Mouse (Mus musculus) olfactory bulb, adult 2 months (tissue): ENCODE data around the gene Krt86. TPM values are rescaled to one million over a fixed set of nuclear protein-coding genes. Genes with fewer than 3 reads are reported as not detected.

Experiments used
- H3K27ac ChIP-seq: fragments of 200-500 bp; 2 replicates; pipeline ENCODE4 v1.5.1; 2012; ENCODE audit warnings: low read depth, low read length; ENCODE audit not compliant: insufficient read depth
- H3K4me1 ChIP-seq: fragments of 200-500 bp; 2 replicates; pipeline ENCODE4 v1.6.1; 2012; ENCODE audit warnings: low read length; ENCODE audit not compliant: control insufficient read depth, insufficient read depth
- H3K4me3 ChIP-seq: fragments of 200-500 bp; 2 replicates; pipeline ENCODE4 v1.5.1; 2012; ENCODE audit warnings: mild to moderate bottlenecking, low read depth, low read length, moderate library complexity; ENCODE audit not compliant: insufficient read depth
- CTCF ChIP-seq: fragments of 200-500 bp; IDR thresholded peaks from 2 replicates; pipeline ENCODE4 v1.5.1; 2012; ENCODE audit warnings: low read depth, mild to moderate bottlenecking, low read length, moderate library complexity; ENCODE audit not compliant: insufficient read depth
- POLR2A ChIP-seq: fragments of 200-500 bp; IDR thresholded peaks from 2 replicates; pipeline ENCODE4 v1.6.1; 2012; ENCODE audit warnings: mild to moderate bottlenecking, low read depth, low read length, moderate library complexity; ENCODE audit not compliant: insufficient read depth
- WGBS: fragments of 180-500 bp; shearing (Covaris S2); methylation state at CpG from one replicate; pipeline ENCODE4 v1.1.7; 2018; 5-methylcytosine and 5-hydroxymethylcytosine counted together
- polyA plus RNA-seq: library from polyadenylated mRNA; stranded (reverse); fragments of >200 nt; gene quantifications from 2 replicates; pipeline ENCODE4 v1.2.4, GENCODE M21; 2012; ENCODE audit warnings: low replicate concordance; ENCODE audit not compliant: missing spikeins, insufficient read depth, insufficient read length

Gene Krt86
- polyA plus RNA-seq, 1 experiment = not detected

DNA sequence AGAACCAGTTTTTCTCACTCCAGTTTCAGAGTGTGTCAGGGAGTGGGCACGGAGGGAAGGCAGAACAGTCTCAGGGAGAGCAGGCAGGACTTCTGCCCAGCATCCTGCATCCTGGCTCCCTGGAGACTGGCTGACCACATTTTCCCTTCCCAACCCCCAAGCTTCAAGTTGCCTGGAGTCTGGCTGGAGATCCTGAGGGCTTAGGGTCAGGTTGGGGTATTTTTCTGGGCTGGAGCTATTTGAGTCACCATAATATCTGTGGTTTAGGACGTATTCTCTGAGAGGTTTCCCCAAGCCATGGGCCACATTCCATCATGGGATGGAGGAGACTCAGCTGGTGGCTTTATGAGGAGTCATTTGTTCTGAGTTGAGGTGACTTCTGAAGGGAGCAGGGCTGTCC, 18.0 kb upstream of the Krt86 start:
- 93% methylated on average over 2 of the region's 2 CpGs for WGBS
- TF ChIP-seq POLR2A (no peak), CTCF (no peak)

DNA sequence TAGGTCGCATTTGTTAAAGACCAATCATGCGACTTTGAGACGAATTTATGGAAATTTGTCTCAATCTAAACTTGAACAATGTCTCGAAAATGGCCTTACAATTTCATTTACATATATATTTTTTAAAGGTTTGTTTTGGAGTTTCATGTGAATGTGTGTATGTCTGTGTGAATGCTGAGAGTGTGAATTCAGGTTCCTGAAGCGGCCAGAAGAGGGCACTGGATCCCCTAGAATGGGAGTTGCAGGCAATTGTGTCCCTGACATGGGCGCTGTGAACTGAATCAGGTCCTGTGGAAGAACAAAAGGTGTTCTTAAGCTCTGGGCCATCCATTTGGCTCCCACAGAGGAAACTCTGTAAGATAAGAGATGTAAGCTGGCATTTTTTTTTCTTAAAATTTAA, 17.4 kb upstream of the Krt86 start:
- H3K4me1 ChIP-seq = peaks cover 13% of the 10 kb centered on the region; the same call in 1 of the 2 replicates
- WGBS = 94% methylated on average over 6 of the region's 6 CpGs
- H3K27ac ChIP-seq = no peak overlapping the region
- H3K4me3 ChIP-seq = no peak overlapping the region
- TF ChIP-seq POLR2A (no peak), CTCF (no peak)

More for the DNA sequence above, 18.0 kb upstream of the Krt86 start:
- H3K27ac ChIP-seq = no peak overlapping the region
- H3K4me3 ChIP-seq = no peak overlapping the region
- peaks cover 13% of the 10 kb centered on the region; the same call in 1 of the 2 replicates for H3K4me1 ChIP-seq

DNA sequence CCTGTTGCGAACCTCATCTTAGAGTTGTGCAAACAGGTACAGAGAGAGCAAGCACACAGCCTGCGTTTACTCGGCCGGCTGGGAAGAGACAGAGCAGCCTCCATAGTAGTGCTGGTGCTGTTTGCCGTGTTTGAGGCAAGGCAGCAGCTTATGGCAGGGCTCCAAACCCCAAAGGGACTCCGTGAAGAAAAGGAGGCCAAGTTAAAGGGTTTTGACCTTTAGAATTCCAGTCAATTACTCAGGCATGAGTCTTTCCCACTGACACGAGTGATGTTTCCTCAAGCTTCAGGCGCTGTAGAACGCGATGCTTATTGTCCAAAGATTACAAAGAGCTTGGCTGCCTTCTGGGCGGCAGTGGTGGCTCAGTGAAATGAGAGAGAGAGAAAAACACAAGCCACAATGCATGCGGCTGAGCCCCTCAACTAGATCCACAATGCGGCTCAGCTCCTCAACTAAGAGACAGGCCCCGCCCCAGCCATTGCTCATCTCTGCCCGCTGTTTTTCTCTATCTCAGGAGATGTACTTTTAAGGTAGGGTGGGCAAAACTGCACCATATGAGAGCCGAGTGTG, 14.8 kb upstream of the Krt86 start:
- Histone ChIP-seq H3K27ac (no peak overlapping the region), H3K4me3 (no peak overlapping the region), H3K4me1 (peaks cover 8% of the 10 kb centered on the region; the same call in 1 of the 2 replicates)
- WGBS = 39% methylated on average over 16 of the region's 16 CpGs
- TF ChIP-seq POLR2A = no peak

DNA sequence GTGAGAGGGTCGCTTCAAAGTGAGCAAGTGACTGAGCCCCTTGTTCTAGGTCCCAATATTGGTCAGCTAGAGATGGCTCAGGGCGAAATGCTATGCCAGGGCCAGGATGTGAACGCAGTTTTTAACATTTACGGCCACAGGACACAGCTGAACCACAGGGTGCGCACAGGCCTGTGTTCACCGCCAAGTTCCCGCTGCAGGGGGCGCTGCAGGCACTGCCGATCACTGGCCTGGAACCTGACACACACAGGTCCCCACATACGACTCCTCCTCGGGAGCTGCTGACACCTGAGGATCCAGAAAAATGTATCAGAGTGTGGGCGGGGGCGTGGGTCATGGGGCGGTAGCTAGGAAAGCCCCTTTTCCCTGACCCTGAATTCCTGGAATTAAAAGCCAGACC, 14.0 kb upstream of the Krt86 start:
- H3K4me3 ChIP-seq = no peak overlapping the region
- TF ChIP-seq CTCF (no peak), POLR2A (no peak)
- 86% methylated on average over 14 of the region's 14 CpGs for WGBS
- H3K27ac ChIP-seq = no peak overlapping the region
- H3K4me1 ChIP-seq = peaks cover 7% of the 10 kb centered on the region; the same call in 1 of the 2 replicates

DNA sequence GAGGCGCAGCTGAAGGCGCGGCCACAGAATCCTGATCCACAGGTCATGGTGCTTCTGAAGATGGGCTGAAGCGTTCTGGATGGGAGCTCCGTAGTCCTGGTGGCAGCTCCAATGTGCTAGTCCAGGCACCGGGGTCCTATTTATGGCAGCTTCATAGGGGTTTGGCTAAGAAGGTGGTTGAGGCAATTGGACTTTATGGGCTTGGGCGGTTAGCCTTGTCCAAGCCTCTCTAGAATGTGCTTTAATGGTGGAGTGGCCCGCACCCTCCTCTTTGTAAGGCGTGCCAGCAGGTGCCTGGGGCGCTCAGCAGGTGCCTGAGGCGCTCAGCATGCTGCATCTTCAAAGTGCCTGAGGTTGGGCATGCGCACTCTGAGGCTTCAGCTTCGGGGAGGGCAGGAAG, 9.6 kb upstream of the Krt86 start, which contains the start of gene Krt81:
TSS of gene Krt81 (minus strand) at position 101 of the 400 bp plus-strand sequence.
- H3K4me3 ChIP-seq = no peak within 1 kb of the TSS
- no peak for TF ChIP-seq POLR2A
- TF ChIP-seq CTCF = no peak
- no peak within 1 kb of the TSS for H3K27ac ChIP-seq
- H3K4me1 ChIP-seq = peaks cover 2% of the 10 kb centered on the region; the same call in 1 of the 2 replicates
- WGBS = 93% methylated on average over 13 of the region's 13 CpGs

DNA sequence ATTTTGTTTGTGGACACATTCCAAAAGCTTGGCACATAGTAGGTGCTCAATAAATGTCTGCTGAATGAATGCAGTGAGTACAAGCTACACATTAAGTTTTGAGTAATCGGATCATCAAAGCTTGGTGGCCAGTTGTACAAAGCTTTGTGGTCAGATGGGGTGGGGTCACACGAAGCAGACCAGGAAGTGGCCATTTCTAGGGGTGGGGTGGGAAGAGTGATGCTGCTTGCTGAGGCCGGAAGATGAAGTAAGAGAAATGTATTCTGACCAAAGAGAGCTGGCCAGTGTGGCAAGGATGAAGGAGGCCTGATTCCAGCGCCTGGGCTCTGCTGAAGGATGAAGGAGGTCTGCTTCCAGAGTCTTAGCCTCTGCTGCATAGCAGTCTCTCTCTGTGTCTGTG, 4.2 kb upstream of the Krt86 start:
- Histone ChIP-seq H3K4me1 (no peaks in the 10 kb centered on the region), H3K4me3 (no peak overlapping the region), H3K27ac (no peak overlapping the region)
- WGBS = 89% methylated on average over 4 of the region's 4 CpGs
- no peak for TF ChIP-seq POLR2A
- TF ChIP-seq CTCF = no peak

DNA sequence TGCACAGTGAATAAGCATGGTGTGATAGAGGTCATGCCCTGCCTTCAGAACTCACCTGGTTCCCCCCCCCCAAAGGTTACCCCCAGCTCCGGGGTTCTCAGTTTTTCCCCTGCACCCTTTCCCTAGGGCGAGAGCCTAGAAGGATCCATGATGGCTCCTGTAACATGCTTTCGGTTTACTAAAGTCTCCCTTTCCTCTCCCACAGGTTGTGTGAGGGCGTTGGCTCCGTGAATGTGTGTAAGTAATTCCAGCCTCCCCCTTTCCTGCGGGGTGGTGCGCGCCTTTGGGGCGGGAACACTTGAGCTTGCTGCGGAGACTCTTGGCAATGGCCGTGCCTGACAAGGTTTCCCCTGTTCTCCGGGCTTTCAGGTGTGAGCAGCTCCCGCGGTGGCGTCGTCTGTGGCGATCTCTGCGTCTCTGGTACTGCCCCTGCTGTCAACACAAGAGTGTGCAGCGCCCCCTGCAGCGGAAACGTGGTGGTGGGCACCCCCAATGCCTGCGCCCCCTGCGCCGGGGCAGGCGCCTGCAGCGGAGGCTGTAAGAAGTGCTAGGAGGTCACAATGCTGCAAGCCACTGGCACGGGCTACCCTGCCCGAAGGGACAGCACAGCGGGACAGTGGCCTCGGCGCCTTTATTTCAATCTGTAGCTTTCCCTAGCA, 5.9 kb downstream of the Krt86 start:
- WGBS = 6% methylated on average over 31 of the region's 31 CpGs
- TF ChIP-seq POLR2A = no peak
- TF ChIP-seq CTCF = peak; percentile 57; the same call in 1 of the 2 replicates
- H3K27ac ChIP-seq = no peak overlapping the region
- peaks cover 10% of the 10 kb centered on the region for H3K4me1 ChIP-seq
- peak overlapping the region; percentile 15 for H3K4me3 ChIP-seq

DNA sequence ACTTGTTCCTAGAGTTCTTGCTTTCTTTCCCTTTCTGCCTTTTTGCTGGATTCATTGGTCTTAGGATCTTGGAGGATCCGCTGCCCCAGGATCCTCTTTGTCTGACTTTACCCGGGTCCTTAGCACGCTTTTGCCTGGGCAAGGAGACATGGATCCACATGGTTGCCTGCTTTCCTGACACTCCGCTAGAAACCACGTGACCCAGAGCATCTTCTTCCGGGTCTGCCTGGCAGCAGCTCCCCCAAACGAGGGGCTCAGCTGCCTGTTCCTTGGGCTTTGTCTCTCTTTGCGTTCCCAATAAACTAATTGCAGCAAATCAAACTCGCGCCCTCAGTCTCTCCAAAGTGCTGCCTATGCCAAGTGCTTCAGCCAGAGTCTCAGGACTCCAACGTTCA, 6.4 kb downstream of the Krt86 start:
- no peak overlapping the region for H3K27ac ChIP-seq
- peak overlapping the region; percentile 15; the same call in 1 of the 2 replicates for H3K4me3 ChIP-seq
- peaks cover 10% of the 10 kb centered on the region for H3K4me1 ChIP-seq
- no peak for TF ChIP-seq CTCF
- no peak for TF ChIP-seq POLR2A
- WGBS = 23% methylated on average over 11 of the region's 11 CpGs

DNA sequence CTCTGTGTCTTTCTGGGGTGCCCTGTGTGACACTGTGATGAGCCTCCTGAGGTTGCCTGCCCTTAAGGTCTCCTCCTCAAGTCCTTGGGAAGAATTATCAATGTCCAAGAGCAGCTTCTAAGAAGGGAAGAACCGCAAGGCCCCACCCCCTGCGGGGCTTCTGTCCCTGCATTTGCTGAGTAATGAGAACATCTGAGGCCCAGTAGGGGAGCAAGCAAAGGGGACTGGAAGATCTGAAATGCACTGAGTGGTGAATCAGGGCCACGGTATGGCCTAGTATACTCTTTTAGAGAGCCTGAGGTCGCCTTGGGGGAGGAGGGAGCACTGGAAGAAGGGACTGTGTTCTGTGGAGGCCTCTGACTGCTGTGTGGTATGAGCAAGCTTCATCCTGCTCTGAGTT, 8.8 kb downstream of the Krt86 start:
- Histone ChIP-seq H3K27ac (no peak overlapping the region), H3K4me1 (peaks cover 10% of the 10 kb centered on the region), H3K4me3 (no peak overlapping the region)
- TF ChIP-seq CTCF = no peak
- WGBS = 53% methylated on average over 4 of the region's 4 CpGs

DNA sequence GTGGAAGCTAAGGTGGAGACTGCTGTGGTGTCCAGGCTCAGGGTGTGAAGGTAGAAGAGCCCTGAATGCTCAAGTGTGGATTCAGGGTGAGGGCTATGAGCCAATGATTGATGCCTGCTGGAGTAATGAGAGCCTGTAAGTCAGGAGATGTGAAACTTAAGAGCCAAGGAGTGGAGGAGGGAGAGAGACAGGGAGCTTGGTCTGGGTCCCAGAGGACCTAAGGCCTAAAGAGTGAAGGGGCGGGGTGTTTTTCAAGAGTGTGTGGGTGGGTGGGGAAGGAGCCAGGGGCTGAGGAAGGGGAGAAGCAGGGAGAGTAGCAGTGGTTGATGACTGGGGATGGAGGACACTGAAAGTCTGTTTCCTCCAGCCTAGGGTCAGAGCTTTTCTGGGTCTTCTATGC, 10.4 kb downstream of the Krt86 start:
- Histone ChIP-seq H3K27ac (no peak overlapping the region), H3K4me3 (no peak overlapping the region), H3K4me1 (peaks cover 10% of the 10 kb centered on the region)
- no peak for TF ChIP-seq POLR2A
- no peak for TF ChIP-seq CTCF
- WGBS = 91% methylated on average over 1 of the region's 1 CpGs
